Mouse (Mus musculus): Measurements from ENCODE around the gene Igsf11.

GRCm38 (mm10) chr16:38999298-38999697 lies 106.8 kb downstream of the Igsf11 start:
- TF ChIP-seq POLR2A (IDR thresholded peaks at IDR 0.05; ENCODE audit: low read depth, low read length) (no peak), MAX (IDR thresholded peaks at IDR 0.05; ENCODE audit: low read length) (no peak), EP300 (IDR thresholded peaks at IDR 0.05; ENCODE audit: low read length) (no peak), USF1 (IDR thresholded peaks at IDR 0.05; ENCODE audit: low read depth, low read length) (no peak)

Measured in CH12.LX (cell line).